Comparison of ENCODE assay signal across 11 mouse cellular contexts in genomic region chr5:140151871-140152270, GRCm38 (mm10).
DNase-seq lines count a peak whose midpoint lies in the region; ATAC-seq and TF ChIP-seq lines count a peak whose summit lies in the region.
"Had no signal": no experiment of that assay in that cellular context is flagged by ENCODE, and none has a peak within 500 bp of the region (broad histone marks: within the 10 kb centered on the region; RNA-seq: fewer than 3 reads in every experiment).

No protein-coding gene starts in this region.

- no peak overlapping the region for H3K4me3 ChIP-seq in cerebellum, adult 2 months (replicated peaks; ENCODE audit: insufficient read depth, low read depth, low read length)
- no peak overlapping the region for H3K4me3 ChIP-seq in heart, embryonic 15.5 days
- no peak overlapping the region for H3K4me3 ChIP-seq in midbrain, embryonic 11.5 days (ENCODE audit: low read depth, low read length)
- no peak overlapping the region for H3K4me3 ChIP-seq in midbrain, embryonic 10.5 days
- no peak overlapping the region for H3K4me3 ChIP-seq in neural tube, embryonic 14.5 days (ENCODE audit: low read depth, low read length)
- H3K4me3 ChIP-seq: liver, embryonic 15.5 days had no signal

- no peak overlapping the region for H3K4me2 ChIP-seq in heart, embryonic 15.5 days
- H3K4me2 ChIP-seq in midbrain, embryonic 11.5 days = no peak overlapping the region
- H3K4me2 ChIP-seq in neural tube, embryonic 14.5 days (ENCODE audit: low read depth, low read length) = no peak overlapping the region
- H3K4me2 ChIP-seq: liver, embryonic 15.5 days had no signal

- no peak overlapping the region for H3K9ac ChIP-seq in heart, embryonic 15.5 days
- H3K9ac ChIP-seq in midbrain, embryonic 11.5 days (ENCODE audit: low read length) = 0 out of 2 replicates have a peak overlapping the region, but pooled peaks have one; percentile 12
- no peak overlapping the region for H3K9ac ChIP-seq in neural tube, embryonic 14.5 days (replicated peaks; ENCODE audit: low read depth, low read length)
- H3K9ac ChIP-seq: liver, embryonic 15.5 days had no signal

- no peak for TF ChIP-seq POLR2A in cerebellum, adult 2 months (IDR thresholded peaks at IDR 0.05; ENCODE audit: borderline replicate concordance, insufficient read depth, low read length)

- WGBS in cerebellum, adult 2 months = 65% methylated on average over 2 of the region's 2 CpGs
- WGBS in heart, embryonic 15.5 days = 59% methylated on average over 2 of the region's 2 CpGs
- 56% methylated on average over 2 of the region's 2 CpGs for WGBS in midbrain, embryonic 11.5 days
- WGBS in midbrain, embryonic 10.5 days = 48% methylated on average over 2 of the region's 2 CpGs
- 20% methylated on average over 2 of the region's 2 CpGs for WGBS in neural tube, embryonic 14.5 days

- no peak for TF ChIP-seq CTCF in cerebellum, adult 2 months (IDR thresholded peaks at IDR 0.05; ENCODE audit: borderline replicate concordance, insufficient read depth, low read depth, low read length)

- no peaks in the 10 kb centered on the region for H3K27me3 ChIP-seq in cerebellum, adult 2 months (ENCODE audit: control insufficient read depth, insufficient read depth, low read length)
- no peaks in the 10 kb centered on the region for H3K27me3 ChIP-seq in heart, embryonic 15.5 days
- no peaks in the 10 kb centered on the region for H3K27me3 ChIP-seq in midbrain, embryonic 11.5 days (ENCODE audit: control insufficient read depth, insufficient read depth, low read length)
- H3K27me3 ChIP-seq in midbrain, embryonic 10.5 days (ENCODE audit: low read depth, poor library complexity, severe bottlenecking) = no peaks in the 10 kb centered on the region
- H3K27me3 ChIP-seq in neural tube, embryonic 14.5 days (ENCODE audit: control insufficient read depth, insufficient read depth, low read length) = no peaks in the 10 kb centered on the region
- H3K27me3 ChIP-seq: liver, embryonic 15.5 days had no signal

- peak; percentile 14 to 23 for DNase-seq in cerebellum, adult 2 months
- DNase-seq in cerebellum, postnatal 10 days = no peak
- no peak for DNase-seq in heart, adult 8-10 months (ENCODE audit: low spot score)
- DNase-seq in midbrain, embryonic 11.5 days (ENCODE audit: low spot score, missing footprints) = no peak
- DNase-seq in midbrain, embryonic 10.5 days (ENCODE audit: low spot score) = no peak
- no peak for DNase-seq in lung, adult 18-20 months
- DNase-seq: adrenal gland, postnatal 25 days; kidney, adult 18-20 months had no signal

- no peaks in the 10 kb centered on the region for H3K4me1 ChIP-seq in cerebellum, adult 2 months (ENCODE audit: control insufficient read depth, insufficient read depth, low read length)
- H3K4me1 ChIP-seq in heart, embryonic 15.5 days (replicated peaks) = peaks cover 32% of the 10 kb centered on the region
- H3K4me1 ChIP-seq in midbrain, embryonic 11.5 days (ENCODE audit: control insufficient read depth, insufficient read depth, low read length) = peaks cover 4% of the 10 kb centered on the region; the same call in 1 of the 2 replicates
- peaks cover 9% of the 10 kb centered on the region for H3K4me1 ChIP-seq in midbrain, embryonic 10.5 days
- no peaks in the 10 kb centered on the region for H3K4me1 ChIP-seq in neural tube, embryonic 14.5 days (ENCODE audit: control insufficient read depth, insufficient read depth, low read length)
- H3K4me1 ChIP-seq: liver, embryonic 15.5 days had no signal

- H3K9me3 ChIP-seq in heart, embryonic 15.5 days (replicated peaks) = no peaks in the 10 kb centered on the region
- H3K9me3 ChIP-seq in midbrain, embryonic 11.5 days (ENCODE audit: control insufficient read depth, low read length) = no peaks in the 10 kb centered on the region
- no peaks in the 10 kb centered on the region for H3K9me3 ChIP-seq in midbrain, embryonic 10.5 days (replicated peaks)
- H3K9me3 ChIP-seq in neural tube, embryonic 14.5 days (ENCODE audit: control insufficient read depth, low read length) = no peaks in the 10 kb centered on the region
- H3K9me3 ChIP-seq: liver, embryonic 15.5 days had no signal

- ATAC-seq in heart, embryonic 15.5 days (replicated peaks; ENCODE audit: insufficient number of reproducible peaks, insufficient read depth, low FRiP score, low read depth) = no peak
- ATAC-seq in midbrain, embryonic 11.5 days (ENCODE audit: low FRiP score) = no peak
- ATAC-seq in neural tube, embryonic 14.5 days (ENCODE audit: low read depth) = peak; percentile 41; the same call in 1 of the 2 replicates

- H3K36me3 ChIP-seq in heart, embryonic 15.5 days = no peaks in the 10 kb centered on the region
- no peaks in the 10 kb centered on the region for H3K36me3 ChIP-seq in midbrain, embryonic 11.5 days (ENCODE audit: control insufficient read depth, insufficient read depth, low read length)
- no peaks in the 10 kb centered on the region for H3K36me3 ChIP-seq in midbrain, embryonic 10.5 days
- H3K36me3 ChIP-seq in neural tube, embryonic 14.5 days (ENCODE audit: control insufficient read depth, insufficient read depth, low read length) = no peaks in the 10 kb centered on the region
- H3K36me3 ChIP-seq: liver, embryonic 15.5 days had no signal

- no peak overlapping the region; the same call in 1 of the 2 replicates for H3K27ac ChIP-seq in cerebellum, adult 2 months (ENCODE audit: insufficient read depth, low read length)
- peak overlapping the region; percentile 45 for H3K27ac ChIP-seq in heart, embryonic 15.5 days
- H3K27ac ChIP-seq in midbrain, embryonic 11.5 days (ENCODE audit: low read depth, low read length) = no peak overlapping the region
- H3K27ac ChIP-seq in midbrain, embryonic 10.5 days (replicated peaks) = no peak overlapping the region
- no peak overlapping the region; the same call in 1 of the 2 replicates for H3K27ac ChIP-seq in neural tube, embryonic 14.5 days (ENCODE audit: low read depth, low read length)
- H3K27ac ChIP-seq: liver, embryonic 15.5 days had no signal

Comparison
In these comparisons a context has a peak if more than half of its experiments do, and no peak if none do; other contexts are left out.
1. DNase-seq: peak in cerebellum, adult 2 months (2 of 2); none in cerebellum, postnatal 10 days (0 of 2), heart, adult 8-10 months (single experiment), midbrain, embryonic 11.5 days (single experiment), midbrain, embryonic 10.5 days (single experiment) and lung, adult 18-20 months (0 of 2).